Mouse (Mus musculus) layer of hippocampus, adult 6 months (tissue): ENCODE measurements around the gene Col16a1. TPM values are rescaled to one million over a fixed set of nuclear protein-coding genes. Genes with fewer than 3 reads are reported as not detected.

ENCODE experiments used
- long read RNA-seq, 2 experiments: library from polyadenylated mRNA; unstranded; transcript quantifications; one replicate each; pipeline ENCODE4 v2.0.0; 2019 to 2020
- polyA plus RNA-seq: library from polyadenylated mRNA; unstranded; fragments of <200 nt; fragmentation: Nextera tagmentation; gene quantifications from 2 replicates; pipeline ENCODE4 v1.2.3, GENCODE M21; 2021

Gene Col16a1
- 0.53 and 1.4 TPM in 2 replicates for polyA plus RNA-seq
- long read RNA-seq, experiment 1: 0 reads
- long read RNA-seq, experiment 2, partial matches to known transcripts: 6 of 8 reads
- long read RNA-seq, experiment 2, other reads (novel, unspliced or antisense): 2 of 8 reads

GRCm38 (mm10) chr4:130047331-130048202, at the start of gene Col16a1:
Col16a1 (plus strand) TSS chr4:130047840.

GRCm38 (mm10) chr4:130102111-130102651, 54.5 kb downstream of the Col16a1 start, which contains the start of gene Pef1:
Pef1 (plus strand) TSS chr4:130102558.

GRCm38 (mm10) chr4:130139214-130139492, 91.5 kb downstream of the Col16a1 start, which contains the start of gene Hcrtr1:
Hcrtr1 (minus strand) TSS chr4:130139359.

Other genes starting within 250 kb of the Col16a1 start
- gene Ptp4a2, start 236.6 kb upstream of the Col16a1 start, polyA plus RNA-seq: 166 and 230 TPM in 2 replicates
- 0.08 TPM in 1 of 2 replicates, not detected in the other for gene Spocd1, start 118.6 kb upstream of the Col16a1 start, polyA plus RNA-seq
- gene Adgrb2, start 63.0 kb upstream of the Col16a1 start, polyA plus RNA-seq: 43.6 and 45.8 TPM in 2 replicates
- gene Pef1, start 54.7 kb downstream of the Col16a1 start, polyA plus RNA-seq: 91.2 and 98.3 TPM in 2 replicates
- 0.59 and 1.3 TPM in 2 replicates for gene Hcrtr1, start 91.5 kb downstream of the Col16a1 start, polyA plus RNA-seq
- 8.9 and 13.1 TPM in 2 replicates for gene Tinagl1, start 127.3 kb downstream of the Col16a1 start, polyA plus RNA-seq
- 0.72 TPM in 1 of 2 replicates, not detected in the other for gene Gm853, start 174.6 kb downstream of the Col16a1 start, polyA plus RNA-seq
- 10.0 and 16.2 TPM in 2 replicates for gene Serinc2, start 231.4 kb downstream of the Col16a1 start, polyA plus RNA-seq